Mouse (Mus musculus): ENCODE measurements around the gene Ccl28.
"Not testable (repeated sequence)": the region's sequence is repeated elsewhere in the genome, so short reads cannot be mapped to it uniquely, and the experiment has no call there.

Gene Ccl28

DNA sequence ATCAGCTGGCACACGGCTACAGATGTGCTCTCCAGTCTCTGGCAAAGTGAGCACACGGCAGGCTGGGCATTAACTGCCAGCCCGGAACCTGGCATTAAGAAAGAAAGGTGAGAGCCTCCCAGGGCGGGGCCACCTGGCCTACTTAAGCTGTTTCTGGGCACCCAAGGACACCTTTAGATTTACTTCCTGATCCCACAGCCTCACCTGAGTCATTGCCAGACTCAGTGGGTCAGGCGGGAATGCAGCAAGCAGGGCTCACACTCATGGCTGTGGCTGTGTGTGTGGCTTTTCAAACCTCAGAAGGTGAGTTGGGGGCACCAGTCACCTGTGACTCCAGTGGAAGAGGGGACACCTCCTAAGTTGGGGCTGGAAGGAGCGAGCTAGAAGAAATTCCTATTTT, at the start of gene Ccl28:
Gene Ccl28 (plus strand): TSS at position 186 of the 400 bp plus-strand sequence.
- in situ Hi-C loops (cut with MboI, MseI) = loop anchor here (25.0 kb wide), 5 partner anchors 461 to 1386 kb away; no protein-coding TSS in a partner anchor

DNA sequence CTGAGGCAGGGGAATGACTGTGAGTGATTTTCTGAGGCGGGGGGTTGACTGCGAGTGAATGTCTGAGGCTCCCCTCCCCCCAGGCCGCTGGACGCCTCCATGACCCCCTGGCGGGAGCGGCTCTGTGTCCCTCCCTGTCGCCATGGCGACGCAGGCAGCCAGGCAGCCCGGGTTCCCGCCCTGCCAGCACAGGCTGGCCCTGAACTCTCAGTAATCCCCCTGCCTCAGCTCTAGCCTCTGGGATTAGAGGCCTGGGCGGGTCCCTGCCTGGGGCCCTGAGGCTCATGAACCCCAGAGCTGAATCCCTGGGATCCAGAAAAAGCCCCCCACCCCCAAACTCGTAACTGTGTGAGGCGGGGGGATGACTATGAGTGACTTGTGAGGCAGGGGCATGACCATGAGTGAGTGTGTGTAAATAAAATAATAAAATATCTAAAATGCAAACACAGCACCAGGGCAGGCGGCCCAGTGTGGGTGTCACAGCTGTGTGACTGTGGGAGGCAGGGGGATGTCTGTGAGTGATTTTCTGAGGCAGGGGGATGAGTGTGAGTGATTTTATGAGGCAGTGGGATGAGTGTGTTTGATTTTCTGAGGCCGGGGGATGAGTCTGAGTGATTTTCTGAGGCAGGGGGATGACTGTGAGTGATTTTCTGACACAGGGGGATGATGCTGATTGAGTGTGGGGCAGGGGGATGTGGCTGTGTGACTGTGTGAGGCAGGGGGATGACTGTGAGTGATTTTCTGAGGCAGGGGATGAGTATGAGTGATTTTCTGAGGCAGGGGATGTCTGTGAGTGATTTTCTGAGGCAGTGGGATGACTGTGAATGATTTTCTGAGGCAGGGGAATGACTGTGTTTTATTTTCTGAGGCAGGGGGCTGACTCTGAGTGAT, 27.1 kb upstream of the Ccl28 start:
- in situ Hi-C loops (cut with MboI, MseI) = loop anchor here (5.0 to 25.0 kb wide), 6 partner anchors 109 to 1559 kb away; partner anchors contain the start of genes 3110070M22Rik, B430218F22Rik, Mrps30 and Tmem267

GRCm38 (mm10) chr13:119598466-119598865, 25.2 kb upstream of the Ccl28 start:
- in situ Hi-C loops (cut with MboI, MseI) = loop anchor here (5.0 to 25.0 kb wide), 6 partner anchors 111 to 1561 kb away; partner anchors contain the start of genes 3110070M22Rik, B430218F22Rik, Mrps30 and Tmem267

- in situ Hi-C loops (cut with MboI, MseI) = loop anchor here (5.0 to 25.0 kb wide), 6 partner anchors 112 to 1562 kb away; partner anchors contain the start of genes 3110070M22Rik, B430218F22Rik, Mrps30 and Tmem267
Observed at GRCm38 (mm10) chr13:119599066-119599465, 24.6 kb upstream of the Ccl28 start.

DNA sequence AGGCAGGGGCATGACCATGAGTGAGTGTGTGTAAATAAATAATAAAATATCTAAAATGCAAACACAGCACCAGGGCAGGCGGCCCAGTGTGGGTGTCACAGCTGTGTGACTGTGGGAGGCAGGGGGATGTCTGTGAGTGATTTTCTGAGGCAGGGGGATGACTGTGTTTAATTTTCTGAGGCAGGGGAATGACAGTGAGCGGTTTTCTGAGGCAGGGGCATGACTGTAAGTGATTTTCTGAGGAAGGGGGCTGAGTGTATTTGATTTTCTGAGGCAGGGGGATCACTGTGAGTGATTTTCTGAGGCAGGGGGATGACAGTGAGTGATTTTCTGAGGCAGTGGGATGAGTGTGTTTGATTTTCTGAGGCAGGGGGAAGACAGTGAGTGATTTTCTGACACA, 24.1 kb upstream of the Ccl28 start:
- in situ Hi-C loops (cut with MboI, MseI) = loop anchor here (5.0 to 25.0 kb wide), 6 partner anchors 112 to 1562 kb away; partner anchors contain the start of genes 3110070M22Rik, B430218F22Rik, Mrps30 and Tmem267

DNA sequence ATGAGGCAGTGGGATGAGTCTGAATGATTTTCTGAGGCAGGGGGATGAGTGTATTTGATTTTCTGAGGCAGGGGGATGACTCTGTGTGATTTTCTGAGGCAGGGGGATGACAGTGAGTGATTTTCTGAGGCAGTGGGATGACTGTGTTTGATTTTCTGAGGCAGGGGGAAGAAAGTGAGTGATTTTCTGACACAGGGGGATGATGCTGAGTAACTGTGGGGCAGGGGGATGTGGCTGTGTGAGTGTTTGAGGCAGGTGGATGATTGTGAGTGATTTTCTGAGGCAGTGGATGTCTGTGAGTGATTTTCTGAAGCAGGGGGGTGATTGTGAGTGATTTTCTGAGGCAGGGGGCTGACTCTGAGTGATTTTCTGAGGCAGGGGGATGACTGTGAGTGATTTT, 23.5 kb upstream of the Ccl28 start:
- in situ Hi-C loops (cut with MboI, MseI) = loop anchor here (25.0 kb wide), 5 partner anchors 438 to 1363 kb away; no protein-coding TSS in a partner anchor

- in situ Hi-C loops (cut with MboI, MseI) = loop anchor here (25.0 kb wide), 5 partner anchors 441 to 1366 kb away; no protein-coding TSS in a partner anchor
Observed at GRCm38 (mm10) chr13:119602688-119603331, 20.8 kb upstream of the Ccl28 start.

DNA sequence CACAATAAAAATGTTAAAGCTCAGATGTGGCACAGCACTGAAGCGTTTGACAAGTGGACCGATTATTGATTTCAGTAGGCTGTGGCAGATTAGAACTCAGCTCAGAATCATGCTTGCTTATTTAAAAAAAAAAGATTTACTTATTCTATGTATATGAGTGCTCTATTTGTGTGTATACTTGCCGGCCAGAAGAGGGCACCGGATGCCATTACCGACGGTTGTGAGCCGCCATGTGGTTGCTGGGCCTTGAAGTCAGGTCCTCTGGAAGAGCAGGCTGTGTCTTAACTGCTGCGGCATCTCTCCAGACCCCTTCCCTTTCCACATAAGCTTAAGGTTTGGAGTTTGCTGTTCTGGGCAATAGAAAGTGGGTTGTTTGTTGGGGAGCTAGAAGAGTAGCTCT, 19.7 kb upstream of the Ccl28 start:
- in situ Hi-C loops (cut with MboI, MseI) = loop anchor here (25.0 kb wide), 5 partner anchors 442 to 1367 kb away; no protein-coding TSS in a partner anchor

- in situ Hi-C loops (cut with MboI, MseI) = loop anchor here (25.0 kb wide), 5 partner anchors 442 to 1367 kb away; no protein-coding TSS in a partner anchor
Observed at GRCm38 (mm10) chr13:119604322-119604721, 19.3 kb upstream of the Ccl28 start.

DNA sequence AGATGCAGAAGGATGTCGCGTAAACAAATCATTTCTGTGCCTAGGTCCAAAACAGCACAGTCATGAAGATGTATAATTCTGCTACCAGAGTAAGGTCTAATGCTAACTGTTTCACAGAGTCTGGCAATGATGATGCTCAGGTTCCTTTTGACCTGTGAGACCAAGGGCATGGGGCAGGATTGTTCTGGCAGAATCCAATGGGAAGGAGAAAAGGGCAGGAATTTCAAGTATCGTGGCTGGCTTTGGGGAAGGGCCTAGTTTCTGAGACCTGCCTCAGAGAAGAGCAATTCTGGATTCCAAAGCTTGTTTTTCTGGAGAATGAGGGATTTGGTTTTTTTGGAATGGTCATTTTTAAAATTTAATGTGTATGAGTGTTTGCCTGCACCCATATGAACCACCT, 4.8 kb upstream of the Ccl28 start:
- in situ Hi-C loops (cut with MboI, MseI) = loop anchor here (10.0 to 25.0 kb wide), 6 partner anchors 284 to 1382 kb away; no protein-coding TSS in a partner anchor

DNA sequence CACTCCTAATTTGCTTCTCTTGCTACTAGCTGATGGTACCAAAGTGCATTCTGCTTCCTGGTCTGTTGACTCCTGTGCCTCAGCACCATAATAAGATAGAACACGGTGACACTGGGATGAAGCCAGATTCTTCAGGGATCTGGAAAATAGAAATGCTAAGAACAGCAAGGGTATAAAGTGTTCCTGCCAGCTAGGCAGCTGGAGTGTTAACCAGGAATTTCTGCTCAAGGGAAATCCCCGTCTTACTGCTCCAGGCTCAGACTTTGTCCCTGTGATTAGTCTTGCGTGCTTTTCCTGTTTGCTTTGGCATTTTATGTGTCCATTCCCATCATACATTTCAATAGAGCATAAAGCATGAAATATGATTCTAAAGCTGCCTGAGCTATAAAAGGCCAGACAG, 3.9 kb upstream of the Ccl28 start:
- in situ Hi-C loops (cut with MboI, MseI) = loop anchor here (10.0 to 25.0 kb wide), 6 partner anchors 285 to 1382 kb away; no protein-coding TSS in a partner anchor

DNA sequence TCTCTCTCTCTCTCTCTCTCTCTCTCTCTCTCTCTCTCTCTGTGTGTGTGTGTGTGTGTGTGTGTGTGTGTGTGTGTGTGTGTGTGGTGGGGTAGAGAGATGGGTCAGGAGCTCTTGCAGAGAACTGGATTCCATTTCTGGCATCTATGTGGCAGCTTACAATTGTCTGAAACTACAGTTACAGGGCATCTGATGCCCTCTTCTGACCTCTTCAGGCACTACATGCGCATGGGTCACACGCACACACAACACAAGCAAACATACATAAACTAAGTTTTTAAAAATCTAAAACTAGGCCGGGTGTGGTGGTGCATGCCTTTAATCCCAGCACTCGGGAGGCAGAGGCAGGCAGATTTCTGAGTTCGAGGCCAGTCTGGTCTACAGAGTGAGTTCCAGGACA, 2.3 kb downstream of the Ccl28 start:
- in situ Hi-C loops (cut with MboI, MseI) = not testable (repeated sequence)

DNA sequence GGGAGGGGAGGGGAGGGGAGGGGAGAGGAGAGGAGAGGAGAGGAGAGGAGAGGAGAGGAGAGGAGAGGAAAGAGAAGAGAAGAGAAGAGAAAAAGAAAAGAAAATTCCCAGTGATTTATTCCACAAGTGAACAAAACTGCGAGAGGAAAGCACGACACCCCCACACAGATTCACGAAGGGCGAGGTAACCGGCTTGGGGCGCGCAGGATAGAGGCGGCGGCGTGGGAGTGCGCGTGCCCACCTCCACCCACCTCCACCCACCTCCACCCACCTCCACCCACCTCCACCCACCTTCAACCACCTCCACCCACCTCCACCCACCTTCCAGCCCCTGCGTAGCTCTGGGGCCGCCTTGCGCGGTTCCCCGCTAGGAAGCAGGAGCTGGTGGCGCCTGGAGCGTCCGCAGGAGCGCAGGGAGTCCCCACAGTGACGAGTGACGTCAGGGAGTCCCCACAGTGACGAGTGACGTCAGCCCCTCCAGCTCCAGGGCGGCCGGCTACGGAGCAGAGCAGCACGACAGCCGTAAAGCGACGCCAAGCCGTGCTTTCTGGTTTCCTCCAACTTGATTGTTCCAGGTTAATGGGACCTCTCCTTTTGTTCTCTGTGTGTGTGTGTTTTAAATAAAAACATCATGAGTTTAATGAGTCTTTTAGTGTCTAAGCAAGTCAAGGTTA, 8.0 kb downstream of the Ccl28 start:
- in situ Hi-C loops (cut with MboI, MseI) = loop anchor here (10.0 kb wide), 1 partner anchor 93 kb away; no protein-coding TSS in a partner anchor

- in situ Hi-C loops (cut with MboI, MseI) = loop anchor here (10.0 kb wide), 1 partner anchor 93 kb away; no protein-coding TSS in a partner anchor
Observed at GRCm38 (mm10) chr13:119632156-119632548, 8.5 kb downstream of the Ccl28 start.

DNA sequence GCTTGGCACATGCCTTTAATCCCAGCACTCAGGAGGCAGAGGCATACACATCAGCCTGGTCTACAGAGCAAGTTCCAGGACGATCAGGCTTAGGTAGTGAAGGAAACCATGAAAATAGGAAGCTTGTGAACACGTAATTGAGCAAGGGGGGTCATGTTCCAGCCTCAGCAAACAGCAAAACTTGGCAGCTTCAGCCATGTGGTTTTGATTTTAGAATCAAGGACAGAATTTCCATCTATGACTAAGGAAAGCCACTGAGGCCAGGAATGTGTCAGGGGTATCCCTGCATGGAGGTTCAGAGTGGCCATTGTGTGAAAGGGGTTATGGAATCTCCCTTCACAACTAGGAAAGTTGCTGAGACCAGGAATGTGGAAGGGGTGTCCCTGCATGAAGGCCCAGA, 11.9 kb downstream of the Ccl28 start:
- in situ Hi-C loops (cut with MboI, MseI) = loop anchor here (5.0 to 10.0 kb wide), 2 partner anchors 62 to 89 kb away; no protein-coding TSS in a partner anchor

GRCm38 (mm10) chr13:119637837-119638236, 14.2 kb downstream of the Ccl28 start:
- in situ Hi-C loops (cut with MboI, MseI) = loop anchor here (5.0 to 10.0 kb wide), 2 partner anchors 59 to 87 kb away; no protein-coding TSS in a partner anchor

GRCm38 (mm10) chr13:119638449-119638848, 14.8 kb downstream of the Ccl28 start:
- in situ Hi-C loops (cut with MboI, MseI) = loop anchor here (5.0 to 10.0 kb wide), 2 partner anchors 59 to 86 kb away; no protein-coding TSS in a partner anchor

DNA sequence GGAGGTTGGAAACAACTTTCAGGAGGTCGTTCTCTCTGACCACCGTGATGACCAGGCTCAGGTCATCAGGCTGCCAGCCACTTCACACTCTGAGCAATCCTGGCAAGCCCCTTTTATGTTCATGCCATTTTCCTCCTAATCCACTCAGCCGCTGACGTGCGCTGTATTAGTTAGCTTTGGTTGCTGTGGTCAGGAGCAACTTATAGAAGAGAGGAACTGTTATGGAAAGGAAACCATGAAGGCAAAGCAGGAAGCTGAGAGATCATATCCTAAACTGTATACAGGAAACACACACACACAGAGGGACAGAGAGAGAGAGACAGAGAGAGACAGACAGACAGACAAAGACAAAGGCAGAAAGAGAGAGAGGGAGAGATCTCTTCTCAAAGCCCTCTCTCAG, 15.7 kb downstream of the Ccl28 start:
- in situ Hi-C loops (cut with MboI, MseI) = loop anchor here (5.0 to 10.0 kb wide), 2 partner anchors 58 to 85 kb away; no protein-coding TSS in a partner anchor

DNA sequence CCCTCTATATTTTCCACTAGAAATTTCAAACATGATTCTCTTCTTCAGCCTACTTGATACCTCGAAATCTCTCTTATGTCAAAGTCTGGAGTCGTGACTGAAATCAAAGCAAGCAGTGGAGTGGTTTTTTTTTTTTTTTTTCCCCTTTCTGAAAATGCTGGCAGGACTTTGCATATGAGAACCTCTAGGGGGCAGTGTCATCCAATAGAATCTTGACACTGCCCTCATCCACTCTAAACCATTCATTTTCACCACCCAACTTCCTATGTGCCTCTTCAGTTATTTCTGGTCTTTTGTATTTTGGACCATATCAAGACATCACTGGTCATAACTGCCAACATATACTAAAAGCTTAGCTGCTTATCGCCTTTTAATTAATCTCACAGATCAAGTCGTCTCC, 16.9 kb downstream of the Ccl28 start:
- in situ Hi-C loops (cut with MboI, MseI) = no loop called here

DNA sequence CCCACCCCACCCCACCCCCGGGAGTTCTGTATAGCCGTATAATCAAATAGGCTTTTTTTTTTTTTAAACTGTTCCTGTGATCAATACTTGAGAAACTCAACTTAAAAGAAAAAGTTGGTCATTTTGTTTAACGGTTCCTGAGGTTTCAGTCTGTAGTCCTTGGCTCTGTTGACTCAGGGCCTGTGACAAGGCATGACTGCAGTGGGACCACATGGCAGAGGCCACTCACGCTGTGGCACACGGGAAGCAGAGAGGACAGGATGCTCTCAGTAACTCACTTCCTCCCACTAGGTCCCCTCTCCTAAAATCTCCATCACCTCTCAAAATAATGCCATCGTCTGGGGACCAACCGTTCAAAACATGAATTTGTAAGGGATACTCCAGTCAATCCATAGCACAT, 17.5 kb downstream of the Ccl28 start:
- in situ Hi-C loops (cut with MboI, MseI) = no loop called here

DNA sequence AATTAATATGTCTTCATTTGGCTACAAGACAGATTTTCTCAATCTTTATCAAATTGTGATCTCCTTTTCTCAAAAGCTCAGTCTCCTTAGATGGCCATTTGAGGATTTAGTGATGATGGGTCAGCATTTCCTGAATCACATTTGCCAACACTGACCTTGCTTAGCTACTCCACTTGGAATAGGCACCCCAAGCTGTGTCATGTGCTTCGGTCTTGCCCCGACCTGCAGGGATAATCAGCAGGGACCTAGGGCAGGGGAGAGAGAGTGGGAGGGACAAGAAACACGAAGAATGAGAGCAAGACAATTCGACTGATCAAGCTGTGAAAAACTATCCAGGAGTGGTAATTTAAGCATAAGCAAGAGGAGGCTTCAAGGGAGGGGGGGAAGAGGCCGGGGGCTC, 21.1 kb downstream of the Ccl28 start:
- in situ Hi-C loops (cut with MboI, MseI) = no loop called here
